8 mouse cellular contexts compared by ENCODE assay signal in genomic region chr2:35898425-35899134, GRCm38 (mm10).
DNase-seq lines count a peak whose midpoint lies in the region; ATAC-seq lines count a peak whose summit lies in the region.

No protein-coding gene starts in this region.

- no peak overlapping the region for H3K27ac ChIP-seq in lung, embryonic 15.5 days

- no peaks in the 10 kb centered on the region for H3K27me3 ChIP-seq in lung, embryonic 15.5 days

- DNase-seq in 3T3-L1 (ENCODE audit: low read depth, low spot score) (peak; percentile 78), adipocyte (ENCODE audit: low spot score) (peak; percentile 53)
- peak; percentile 28 to 67 for DNase-seq in gastrocnemius, postnatal 4 days (ENCODE audit: low spot score in 2 of 2)
- DNase-seq in right cerebral cortex, postnatal 36 days (ENCODE audit: low spot score in 2 of 2) = no peak
- no peak for DNase-seq in left cerebral cortex, postnatal 10 days (ENCODE audit: extremely low spot score in 1 of 2, low spot score in 2 of 2)
- no peak for DNase-seq in right cerebral cortex, postnatal 10 days (ENCODE audit: low spot score in 2 of 2)
- no peak for DNase-seq in cerebellum, postnatal 14 days

- no peaks in the 10 kb centered on the region for H3K4me1 ChIP-seq in lung, embryonic 15.5 days

- no peaks in the 10 kb centered on the region for H3K36me3 ChIP-seq in lung, embryonic 15.5 days

- intact Hi-C loops in left cerebral cortex, postnatal 10 days (cut with DNase I) = no loop called here

- 69% methylated on average over 6 of the region's 6 CpGs for WGBS in lung, embryonic 15.5 days

- ATAC-seq in lung, embryonic 15.5 days (ENCODE audit: borderline replicate concordance, extremely low read depth, low FRiP score, low TSS enrichment) = peak; percentile 25; the same call in 1 of the 2 replicates

- no peaks in the 10 kb centered on the region for H3K9me3 ChIP-seq in lung, embryonic 15.5 days

- no peak overlapping the region for H3K4me2 ChIP-seq in lung, embryonic 15.5 days

- H3K4me3 ChIP-seq in lung, embryonic 15.5 days = no peak overlapping the region

- H3K9ac ChIP-seq in lung, embryonic 15.5 days = no peak overlapping the region

Comparison
In these comparisons a context has a peak if more than half of its experiments do, and no peak if none do; other contexts are left out.
1. DNase-seq: peak in 3T3-L1 (single experiment), adipocyte (single experiment) and gastrocnemius, postnatal 4 days (2 of 2); none in right cerebral cortex, postnatal 36 days (0 of 2), left cerebral cortex, postnatal 10 days (0 of 2), right cerebral cortex, postnatal 10 days (0 of 2) and cerebellum, postnatal 14 days (0 of 2).